Mouse (Mus musculus) forebrain, embryonic 13.5 days (tissue): ENCODE measurements around the gene S1pr4. TPM values are rescaled to one million over a fixed set of nuclear protein-coding genes. Genes with fewer than 3 reads are reported as not detected.

Experiments used
- ATAC-seq: fragments of 200-750 bp; cut with Nextera tagmentation; 2 replicates; pipeline ENCODE4 v1.8.0; 2017
- H3K27ac ChIP-seq: fragments of 300-500 bp; sonication (generic); 2 replicates; pipeline ENCODE4 v1.5.1; 2015; ENCODE audit warnings: inconsistent platforms, mild to moderate bottlenecking, moderate library complexity
- H3K27me3 ChIP-seq: fragments of 300-500 bp; sonication (generic); 2 replicates; pipeline ENCODE4 v1.6.1; 2015; ENCODE audit warnings: mild to moderate bottlenecking, inconsistent platforms
- H3K36me3 ChIP-seq: fragments of 300-500 bp; sonication (generic); 2 replicates; pipeline ENCODE4 v1.6.1; 2015; ENCODE audit warnings: mild to moderate bottlenecking, inconsistent platforms; ENCODE audit not compliant: poor library complexity, severe bottlenecking
- H3K4me1 ChIP-seq: fragments of 300-500 bp; sonication (generic); 2 replicates; pipeline ENCODE4 v1.6.1; 2015; ENCODE audit warnings: inconsistent platforms
- H3K4me2 ChIP-seq: fragments of 300-500 bp; sonication (generic); 2 replicates; pipeline ENCODE4 v1.6.1; 2015; ENCODE audit warnings: inconsistent platforms, mild to moderate bottlenecking, moderate library complexity
- H3K4me3 ChIP-seq: fragments of 300-500 bp; sonication (generic); 2 replicates; pipeline ENCODE4 v1.5.1; 2015; ENCODE audit warnings: mild to moderate bottlenecking, inconsistent platforms
- H3K9ac ChIP-seq: fragments of 300-500 bp; sonication (generic); 2 replicates; pipeline ENCODE4 v1.6.1; 2015; ENCODE audit warnings: mild to moderate bottlenecking, inconsistent platforms
- H3K9me3 ChIP-seq: fragments of 300-500 bp; sonication (generic); replicated peaks from 2 replicates; pipeline ENCODE4 v1.6.1; 2016; ENCODE audit warnings: inconsistent platforms
- WGBS: fragments of 180-500 bp; shearing (Covaris S2); methylation state at CpG from one replicate; pipeline ENCODE4 v1.1.7; 2015; 5-methylcytosine and 5-hydroxymethylcytosine counted together
- polyA plus RNA-seq: library from polyadenylated mRNA; unstranded; fragments of >200 nt; fragmentation: Nextera tagmentation; extraction: Ambion mirVana; gene quantifications from 2 replicates; pipeline ENCODE4 v1.2.1, GENCODE M21; 2015

The S1pr4 gene
- polyA plus RNA-seq, 1 experiment from 2014 or later: 0.53 TPM

- Histone ChIP-seq H3K36me3 (peaks cover 11% of the 10 kb centered on the region), H3K4me2 (peak overlapping the region; percentile 57), H3K4me3 (peak overlapping the region; percentile 82; the same call in 1 of the 2 replicates), H3K4me1 (peaks cover 28% of the 10 kb centered on the region), H3K9me3 (no peaks in the 10 kb centered on the region), H3K27me3 (no peaks in the 10 kb centered on the region), H3K27ac (no peak overlapping the region), H3K9ac (no peak overlapping the region)
- ATAC-seq: no peak
- 86% methylated on average over 17 of the region's 17 CpGs for WGBS
These were observed 2.3 kb downstream of the S1pr4 start for GRCm38 (mm10) chr10:81497401-81498270.

GRCm38 (mm10) chr10:81496969-81497368, 3.0 kb downstream of the S1pr4 start:
- Histone ChIP-seq H3K4me1 (peaks cover 28% of the 10 kb centered on the region), H3K36me3 (peaks cover 18% of the 10 kb centered on the region), H3K9ac (peak overlapping the region; percentile 59), H3K27me3 (no peaks in the 10 kb centered on the region), H3K27ac (peak overlapping the region; percentile 6; the same call in 1 of the 2 replicates), H3K4me2 (peak overlapping the region; percentile 57), H3K9me3 (no peaks in the 10 kb centered on the region), H3K4me3 (peak overlapping the region; percentile 82)
- 30% methylated on average over 4 of the region's 4 CpGs for WGBS
- 0 out of 2 replicates have a peak, but pooled peaks have one; percentile 1 for ATAC-seq

DNA sequence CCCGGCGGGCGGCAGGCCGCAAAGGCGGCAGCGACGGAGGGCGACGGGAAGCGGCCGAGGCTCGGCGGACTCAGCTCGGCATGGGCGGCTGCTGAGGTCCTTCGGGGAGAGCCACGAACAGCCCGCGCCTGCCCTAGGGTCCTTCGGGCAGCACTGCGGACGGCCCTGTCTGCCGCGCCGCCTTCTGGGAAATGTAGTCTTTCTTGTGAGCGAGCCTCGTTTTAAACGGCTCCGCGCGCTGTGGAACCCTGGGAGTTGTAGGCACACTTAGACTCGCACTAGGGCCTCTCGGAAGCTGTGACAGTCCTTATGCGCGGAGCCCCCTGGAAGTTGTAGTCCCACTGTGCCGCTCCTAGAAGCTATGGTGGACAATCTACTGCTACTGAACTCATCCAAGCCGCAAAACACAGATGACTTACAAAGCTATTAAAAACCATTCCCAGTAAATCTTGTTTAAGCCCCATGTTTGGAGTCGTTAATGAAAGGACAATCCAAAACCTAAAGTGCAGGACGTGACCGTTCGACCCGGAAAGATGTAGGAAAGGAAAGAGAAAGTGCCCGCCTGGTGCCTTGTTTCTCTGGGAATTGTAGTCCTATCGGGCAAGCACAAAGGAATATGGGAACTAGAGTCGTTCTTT, 3.5 kb downstream of the S1pr4 start, which contains the start of gene Ncln:
TSS of gene Ncln (minus strand) at position 129 of the 638 bp plus-strand sequence.
- Histone ChIP-seq H3K9ac (peak within 1 kb of the TSS; percentile 87), H3K4me2 (peak within 1 kb of the TSS; percentile 100), H3K9me3 (no peaks in the 10 kb centered on the region), H3K4me3 (peak within 1 kb of the TSS; percentile 82), H3K36me3 (peaks cover 24% of the 10 kb centered on the region), H3K27ac (peak within 1 kb of the TSS; percentile 60), H3K4me1 (peaks cover 28% of the 10 kb centered on the region), H3K27me3 (no peaks in the 10 kb centered on the region)
- ATAC-seq: peak; percentile 97
- WGBS: under 1% methylated on average over 45 of the region's 45 CpGs

DNA sequence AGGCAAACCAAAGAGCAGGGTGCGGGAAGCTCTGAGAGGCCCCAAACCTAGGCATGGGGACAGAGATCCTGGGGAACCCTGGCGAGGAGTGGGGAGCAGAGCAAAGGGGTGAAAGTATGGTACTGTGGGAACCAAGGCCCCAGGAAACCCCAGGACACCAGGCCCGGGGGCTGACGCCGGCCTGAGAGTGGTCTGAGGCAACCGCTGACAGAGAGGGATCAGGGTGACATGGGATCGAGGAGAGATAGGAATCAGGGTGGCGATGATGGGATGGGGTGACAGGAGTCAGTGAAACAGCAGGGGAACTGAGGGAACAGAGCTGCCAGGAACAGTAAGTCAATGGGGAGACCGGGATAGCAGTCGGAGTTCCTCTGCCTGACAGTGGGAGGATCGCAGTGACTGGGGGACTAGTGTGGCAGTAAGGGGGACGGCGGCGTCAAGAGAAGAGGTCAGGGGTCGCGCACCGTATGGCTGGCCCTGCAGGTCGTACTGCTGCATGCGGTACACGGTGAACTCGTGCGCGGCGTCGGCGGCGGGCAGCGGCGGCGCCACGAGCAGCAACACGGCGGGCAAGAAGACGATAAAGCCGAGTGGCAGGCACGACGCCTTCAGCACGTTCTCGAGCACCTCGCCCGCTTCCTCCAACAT, 4.2 kb downstream of the S1pr4 start:
- Histone ChIP-seq H3K36me3 (peaks cover 30% of the 10 kb centered on the region), H3K27me3 (no peaks in the 10 kb centered on the region), H3K27ac (peak overlapping the region; percentile 60; the same call in 1 of the 2 replicates), H3K4me1 (peaks cover 28% of the 10 kb centered on the region), H3K9ac (peak overlapping the region; percentile 87), H3K9me3 (no peaks in the 10 kb centered on the region), H3K4me3 (peak overlapping the region; percentile 82), H3K4me2 (peak overlapping the region; percentile 100)
- peak; percentile 28; the same call in 1 of the 2 replicates for ATAC-seq
- WGBS: 2% methylated on average over 41 of the region's 41 CpGs

DNA sequence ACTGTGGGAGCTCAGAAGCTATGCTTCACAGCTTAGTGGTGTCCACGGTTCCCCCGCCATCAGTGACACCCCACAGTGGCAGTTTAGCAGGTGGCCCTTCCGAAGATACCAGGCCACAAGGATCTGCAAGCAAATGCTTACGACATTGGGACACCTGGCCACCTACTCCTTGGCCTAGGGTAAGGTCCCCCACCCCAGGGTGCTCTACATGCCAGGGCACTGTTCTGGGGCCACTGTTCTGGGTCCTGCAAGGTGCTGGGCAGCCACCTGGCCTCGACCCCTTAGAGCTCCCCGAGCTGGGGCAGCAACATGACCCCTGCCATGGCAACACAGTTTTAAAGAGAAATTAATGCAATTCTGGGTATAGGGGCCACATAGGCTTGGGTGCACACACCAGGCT, 4.8 kb downstream of the S1pr4 start:
- H3K4me1 ChIP-seq: peaks cover 28% of the 10 kb centered on the region
- ATAC-seq: no peak
- H3K27ac ChIP-seq: no peak overlapping the region
- peak overlapping the region; percentile 82 for H3K4me3 ChIP-seq
- peaks cover 36% of the 10 kb centered on the region for H3K36me3 ChIP-seq
- WGBS: 74% methylated on average over 6 of the region's 6 CpGs
- peak overlapping the region; percentile 87 for H3K9ac ChIP-seq
- H3K4me2 ChIP-seq: peak overlapping the region; percentile 100
- no peaks in the 10 kb centered on the region for H3K9me3 ChIP-seq
- no peaks in the 10 kb centered on the region for H3K27me3 ChIP-seq

GRCm38 (mm10) chr10:81494260-81495041, 5.5 kb downstream of the S1pr4 start:
- ATAC-seq: no peak
- Histone ChIP-seq H3K27me3 (no peaks in the 10 kb centered on the region), H3K36me3 (peaks cover 43% of the 10 kb centered on the region), H3K9me3 (no peaks in the 10 kb centered on the region), H3K4me3 (peak overlapping the region; percentile 82), H3K9ac (peak overlapping the region; percentile 87; the same call in 1 of the 2 replicates), H3K4me1 (peaks cover 28% of the 10 kb centered on the region), H3K27ac (no peak overlapping the region), H3K4me2 (peak overlapping the region; percentile 100)
- WGBS: 92% methylated on average over 11 of the region's 11 CpGs

DNA sequence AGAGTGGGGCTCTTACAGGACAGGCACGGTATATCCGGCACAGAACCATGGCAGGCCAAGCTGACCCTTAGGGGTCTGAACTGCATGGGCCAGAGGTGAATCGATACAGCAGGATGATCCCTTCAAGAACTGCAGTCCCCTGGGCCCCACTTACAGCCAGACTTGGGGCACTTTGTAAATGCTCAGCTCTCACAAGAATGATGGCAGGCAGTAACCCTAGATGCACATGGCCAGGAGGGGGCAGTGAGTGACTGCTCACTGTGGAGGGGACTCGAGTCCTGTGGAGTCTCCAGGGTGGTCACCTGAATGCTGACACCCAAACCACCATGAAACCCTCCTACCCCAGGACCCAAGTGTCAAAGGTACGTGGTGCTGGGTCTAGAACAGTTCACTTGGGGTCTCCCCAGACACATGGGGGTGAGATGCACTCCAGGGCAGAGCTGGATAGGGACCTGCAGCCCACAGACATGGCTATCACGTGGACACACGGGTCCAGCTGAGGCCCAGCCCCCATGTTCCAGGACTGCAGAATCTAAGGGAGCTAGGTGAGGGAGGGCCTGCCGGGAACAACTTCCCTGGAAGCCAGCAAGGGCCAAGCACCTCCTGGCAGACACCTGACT, 6.2 kb downstream of the S1pr4 start:
- H3K9me3 ChIP-seq: no peaks in the 10 kb centered on the region
- H3K27ac ChIP-seq: no peak overlapping the region
- ATAC-seq: no peak
- peaks cover 28% of the 10 kb centered on the region for H3K4me1 ChIP-seq
- no peaks in the 10 kb centered on the region for H3K27me3 ChIP-seq
- H3K4me2 ChIP-seq: no peak overlapping the region
- H3K9ac ChIP-seq: no peak overlapping the region
- no peak overlapping the region for H3K4me3 ChIP-seq
- H3K36me3 ChIP-seq: peaks cover 50% of the 10 kb centered on the region
- 83% methylated on average over 8 of the region's 8 CpGs for WGBS

- Histone ChIP-seq H3K9ac (no peak overlapping the region), H3K9me3 (no peaks in the 10 kb centered on the region), H3K27me3 (no peaks in the 10 kb centered on the region), H3K27ac (no peak overlapping the region), H3K4me2 (no peak overlapping the region), H3K4me3 (no peak overlapping the region), H3K4me1 (peaks cover 27% of the 10 kb centered on the region), H3K36me3 (peaks cover 60% of the 10 kb centered on the region)
- WGBS: 91% methylated on average over 11 of the region's 11 CpGs
- no peak for ATAC-seq
These were observed 7.2 kb downstream of the S1pr4 start for GRCm38 (mm10) chr10:81492606-81493240.

DNA sequence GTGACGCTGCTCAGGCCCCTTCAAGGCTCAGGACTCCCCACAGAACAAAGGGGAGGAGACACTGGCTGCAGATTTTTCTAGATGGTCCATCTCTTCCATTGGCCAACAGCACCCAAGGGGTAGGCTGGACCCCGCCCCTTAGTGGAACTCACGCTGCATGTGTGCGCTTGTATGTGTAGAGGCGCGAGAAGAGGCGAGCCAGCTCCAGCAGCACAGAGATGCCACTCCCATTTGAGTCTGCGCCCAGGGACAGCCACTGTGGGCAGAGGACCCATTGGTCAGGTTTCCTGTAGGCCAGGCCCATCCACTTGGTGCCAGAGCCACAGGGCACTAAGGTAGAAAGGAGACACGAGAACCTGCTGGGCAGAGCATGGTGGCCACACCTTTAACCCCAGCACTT, 8.9 kb downstream of the S1pr4 start:
- H3K27ac ChIP-seq: no peak overlapping the region
- peaks cover 77% of the 10 kb centered on the region for H3K36me3 ChIP-seq
- no peak overlapping the region for H3K4me3 ChIP-seq
- ATAC-seq: no peak
- H3K9me3 ChIP-seq: no peaks in the 10 kb centered on the region
- H3K4me2 ChIP-seq: no peak overlapping the region
- H3K27me3 ChIP-seq: no peaks in the 10 kb centered on the region
- 95% methylated on average over 9 of the region's 9 CpGs for WGBS
- H3K9ac ChIP-seq: no peak overlapping the region
- peaks cover 20% of the 10 kb centered on the region for H3K4me1 ChIP-seq

- Histone ChIP-seq H3K4me1 (peaks cover 16% of the 10 kb centered on the region), H3K36me3 (peaks cover 83% of the 10 kb centered on the region), H3K27me3 (no peaks in the 10 kb centered on the region), H3K9ac (no peak overlapping the region), H3K27ac (no peak overlapping the region), H3K9me3 (no peaks in the 10 kb centered on the region), H3K4me2 (no peak overlapping the region), H3K4me3 (no peak overlapping the region)
- 85% methylated on average over 14 of the region's 14 CpGs for WGBS
- no peak for ATAC-seq
These were observed 10.0 kb downstream of the S1pr4 start for GRCm38 (mm10) chr10:81489941-81490340.

DNA sequence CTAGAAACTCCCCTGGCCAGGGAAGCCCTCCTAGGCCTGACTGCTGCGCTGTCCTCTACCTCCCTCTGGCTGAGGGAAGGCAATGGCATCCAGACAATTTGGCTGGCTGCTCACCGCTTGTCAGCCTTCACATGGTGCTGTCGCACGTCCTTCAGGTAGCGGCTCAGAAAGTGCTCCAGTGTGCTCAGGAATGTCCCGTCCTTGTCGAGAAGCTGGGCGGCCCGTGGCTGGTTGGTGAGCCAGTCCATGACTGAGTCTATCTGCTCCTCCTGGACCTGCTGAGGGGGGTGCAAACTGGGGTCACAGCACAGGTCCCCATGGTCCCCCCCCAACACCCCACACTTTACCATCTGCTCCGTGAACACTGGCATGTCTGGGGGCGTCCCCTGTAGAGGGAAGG, 11.9 kb downstream of the S1pr4 start:
- no peaks in the 10 kb centered on the region for H3K27me3 ChIP-seq
- H3K4me2 ChIP-seq: no peak overlapping the region
- 88% methylated on average over 11 of the region's 11 CpGs for WGBS
- H3K9ac ChIP-seq: no peak overlapping the region
- no peak overlapping the region for H3K27ac ChIP-seq
- peaks cover 76% of the 10 kb centered on the region for H3K36me3 ChIP-seq
- peaks cover 13% of the 10 kb centered on the region for H3K4me1 ChIP-seq
- H3K9me3 ChIP-seq: no peaks in the 10 kb centered on the region
- no peak for ATAC-seq
- no peak overlapping the region for H3K4me3 ChIP-seq
